In the genomic region with DNA sequence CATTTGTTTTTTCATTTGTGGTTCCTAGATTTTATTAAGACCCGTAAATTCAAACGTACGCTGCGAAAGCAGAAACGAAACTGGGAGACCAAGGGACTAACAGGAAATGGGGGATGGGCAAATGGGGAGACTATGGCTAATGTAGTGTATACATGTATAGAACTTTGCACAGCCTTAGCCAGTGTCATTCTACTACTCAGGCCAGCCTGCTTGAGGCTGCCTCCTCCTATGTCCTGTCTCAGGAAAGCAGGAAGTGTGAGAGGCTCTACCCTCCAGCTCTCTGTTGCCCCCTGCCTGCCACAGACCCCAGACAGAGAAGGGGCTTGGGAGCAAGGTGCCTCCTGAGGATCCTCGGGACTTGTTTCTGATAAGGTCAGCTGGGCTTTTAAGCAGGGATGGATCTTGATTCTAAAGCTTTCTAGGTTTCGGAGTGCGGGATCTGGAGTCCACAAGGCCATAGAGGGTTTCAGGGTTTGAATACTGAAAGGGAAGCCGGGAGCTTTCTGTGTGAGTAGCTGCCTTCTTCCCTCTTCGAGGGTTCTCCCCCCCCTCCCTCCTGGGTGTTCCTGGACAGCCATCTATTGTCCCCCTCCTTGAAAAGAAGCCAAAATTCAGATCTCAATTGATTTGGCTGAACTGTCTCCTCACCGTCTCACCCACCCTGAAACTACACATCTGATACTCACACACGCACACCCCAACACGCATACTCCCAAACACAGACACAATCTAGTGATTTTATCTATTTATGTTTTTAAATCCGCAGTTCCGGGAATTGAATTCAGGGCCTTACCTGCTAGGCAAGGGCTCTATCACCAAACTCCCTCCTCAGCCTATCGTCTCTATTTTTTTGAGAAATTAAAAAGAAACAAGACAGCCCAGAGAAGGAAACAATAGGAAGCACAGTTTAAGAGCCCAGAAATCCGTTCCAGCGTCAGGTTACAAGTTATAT, we compare ENCODE assay signal across 1 mouse cellular context.
TF ChIP-seq lines count a peak whose summit lies in the region.

No protein-coding gene starts in this region.

TF ChIP-seq in CH12.LX, 34 proteins besides CTCF, POLR2A, EP300 and RAD21 (continued from another document):
- TF ChIP-seq MEF2A (IDR thresholded peaks at IDR 0.05; ENCODE audit: borderline replicate concordance, low read depth, low read length), result peak; percentile 56; the same call in 1 of the 2 replicates
- peak; percentile 42; the same call in 1 of the 2 replicates for TF ChIP-seq MAZ (IDR thresholded peaks at IDR 0.05; ENCODE audit: low read depth, low read length)
- no peak for TF ChIP-seq ZC3H11A (IDR thresholded peaks at IDR 0.05; ENCODE audit: low read depth, low read length)
- 0 out of 2 replicates have a peak, but pooled peaks have one; percentile 58 for TF ChIP-seq ZMIZ1 (IDR thresholded peaks at IDR 0.05; ENCODE audit: low read depth, low read length)
- peak; percentile 58; the same call in 1 of the 2 replicates for TF ChIP-seq POLR2AphosphoS2 (IDR thresholded peaks at IDR 0.05; ENCODE audit: low read depth, low read length)
- 0 out of 2 replicates have a peak, but pooled peaks have one; percentile 53 for TF ChIP-seq MXI1 (IDR thresholded peaks at IDR 0.05; ENCODE audit: low read depth, low read length)
- TF ChIP-seq RCOR1 (conservative IDR thresholded peaks at IDR 0.05; ENCODE audit: low read depth, low read length), result 0 out of 2 replicates have a peak, but pooled peaks have one; percentile 42
- peak; percentile 45; the same call in 1 of the 2 replicates for TF ChIP-seq NELFE (IDR thresholded peaks at IDR 0.05; ENCODE audit: low read depth, low read length)
- TF ChIP-seq TBP (conservative IDR thresholded peaks at IDR 0.05; ENCODE audit: low read depth, low read length), result peak; percentile 74
- peak; percentile 73 for TF ChIP-seq CHD2 (IDR thresholded peaks at IDR 0.05; ENCODE audit: low read length)
- TF ChIP-seq ELF1 (IDR thresholded peaks at IDR 0.05; ENCODE audit: low read depth, low read length), result peak; percentile 87
- TF ChIP-seq E2F4 (IDR thresholded peaks at IDR 0.05; ENCODE audit: insufficient replicate concordance, low read depth, low read length), result no peak
- no peak for TF ChIP-seq USF1 (IDR thresholded peaks at IDR 0.05; ENCODE audit: low read depth, low read length)
- no peak for TF ChIP-seq PAX5 (IDR thresholded peaks at IDR 0.05; ENCODE audit: low read length)
- no peak for TF ChIP-seq JUN (IDR thresholded peaks at IDR 0.05; ENCODE audit: insufficient read depth, low read depth, low read length)
- TF ChIP-seq SIN3A (IDR thresholded peaks at IDR 0.05; ENCODE audit: low read length), result peak; percentile 62; the same call in 1 of the 2 replicates
- TF ChIP-seq MAX (IDR thresholded peaks at IDR 0.05; ENCODE audit: low read length), result no peak
TF ChIP-seq in CH12.LX: peak in this region for 15.
